Mouse (Mus musculus): ENCODE measurements around the gene 1700012A03Rik. TPM values are rescaled to one million over a fixed set of nuclear protein-coding genes. Genes with fewer than 3 reads are reported as not detected.

1700012A03Rik gene
- not detected in 2 replicates for polyA plus RNA-seq (2015; fragmentation: Nextera tagmentation; extraction: Ambion mirVana)

GRCm38 (mm10) chr6:32049951-32050345 is at the start of gene 1700012A03Rik:
Gene 1700012A03Rik, plus strand, starts transcription at chr6:32050246.
- Histone ChIP-seq H3K27ac (no peak within 1 kb of the TSS), H3K4me1 (peaks cover 3% of the 10 kb centered on the region; the same call in 1 of the 2 replicates), H3K27me3 (replicated peaks) (no peaks in the 10 kb centered on the region), H3K9ac (no peak within 1 kb of the TSS), H3K4me3 (replicated peaks) (no peak within 1 kb of the TSS), H3K9me3 (no peaks in the 10 kb centered on the region), H3K36me3 (no peaks in the 10 kb centered on the region), H3K4me2 (no peak within 1 kb of the TSS)
- 78% methylated on average over 3 of the region's 3 CpGs for whole genome bisulfite sequencing
- no peak for ATAC-seq (ENCODE audit: insufficient read depth, low FRiP score, low read depth)

- Histone ChIP-seq H3K36me3 (no peaks in the 10 kb centered on the region), H3K4me3 (replicated peaks) (no peak overlapping the region), H3K4me1 (no peaks in the 10 kb centered on the region), H3K27ac (no peak overlapping the region), H3K4me2 (no peak overlapping the region), H3K9me3 (no peaks in the 10 kb centered on the region), H3K27me3 (replicated peaks) (no peaks in the 10 kb centered on the region), H3K9ac (no peak overlapping the region)
- ATAC-seq (ENCODE audit: insufficient read depth, low FRiP score, low read depth), result no peak
- WGBS, result 86% methylated on average over 10 of the region's 10 CpGs
Measured at GRCm38 (mm10) chr6:32004228-32004627, 45.8 kb upstream of the 1700012A03Rik start.

GRCm38 (mm10) chr6:32005914-32006313 is 44.1 kb upstream of the 1700012A03Rik start:
- H3K36me3 ChIP-seq, result no peaks in the 10 kb centered on the region
- WGBS, result 57% methylated on average over 2 of the region's 2 CpGs
- no peaks in the 10 kb centered on the region for H3K9me3 ChIP-seq
- H3K27me3 ChIP-seq (replicated peaks), result no peaks in the 10 kb centered on the region
- H3K27ac ChIP-seq, result no peak overlapping the region
- ATAC-seq (ENCODE audit: insufficient read depth, low FRiP score, low read depth), result no peak
- H3K9ac ChIP-seq, result no peak overlapping the region
- no peak overlapping the region for H3K4me3 ChIP-seq (replicated peaks)
- no peak overlapping the region for H3K4me2 ChIP-seq
- no peaks in the 10 kb centered on the region for H3K4me1 ChIP-seq

- H3K9me3 ChIP-seq, result no peaks in the 10 kb centered on the region
- no peaks in the 10 kb centered on the region for H3K36me3 ChIP-seq
- no peak overlapping the region for H3K9ac ChIP-seq
- WGBS, result 71% methylated on average over 6 of the region's 6 CpGs
- H3K27ac ChIP-seq, result no peak overlapping the region
- H3K27me3 ChIP-seq (replicated peaks), result no peaks in the 10 kb centered on the region
- no peak overlapping the region for H3K4me3 ChIP-seq (replicated peaks)
- H3K4me1 ChIP-seq, result no peaks in the 10 kb centered on the region
- no peak for ATAC-seq (ENCODE audit: insufficient read depth, low FRiP score, low read depth)
- no peak overlapping the region for H3K4me2 ChIP-seq
Measured at GRCm38 (mm10) chr6:32006382-32006781, 43.7 kb upstream of the 1700012A03Rik start.

- Histone ChIP-seq H3K4me1 (no peaks in the 10 kb centered on the region), H3K4me2 (no peak overlapping the region), H3K9ac (no peak overlapping the region), H3K36me3 (no peaks in the 10 kb centered on the region), H3K27me3 (replicated peaks) (no peaks in the 10 kb centered on the region), H3K27ac (no peak overlapping the region), H3K9me3 (no peaks in the 10 kb centered on the region), H3K4me3 (replicated peaks) (no peak overlapping the region)
- no peak for ATAC-seq (ENCODE audit: insufficient read depth, low FRiP score, low read depth)
- WGBS, result 86% methylated on average over 3 of the region's 3 CpGs
Measured at GRCm38 (mm10) chr6:32007336-32007735, 42.7 kb upstream of the 1700012A03Rik start.

GRCm38 (mm10) chr6:32016841-32017240 is 33.2 kb upstream of the 1700012A03Rik start:
- WGBS, result 70% methylated on average over 7 of the region's 7 CpGs
- no peaks in the 10 kb centered on the region for H3K4me1 ChIP-seq
- no peak overlapping the region for H3K4me2 ChIP-seq
- no peaks in the 10 kb centered on the region for H3K9me3 ChIP-seq
- no peak for ATAC-seq (ENCODE audit: insufficient read depth, low FRiP score, low read depth)
- H3K4me3 ChIP-seq (replicated peaks), result no peak overlapping the region
- no peak overlapping the region for H3K9ac ChIP-seq
- no peaks in the 10 kb centered on the region for H3K27me3 ChIP-seq (replicated peaks)
- no peak overlapping the region for H3K27ac ChIP-seq
- no peaks in the 10 kb centered on the region for H3K36me3 ChIP-seq

- ATAC-seq (ENCODE audit: insufficient read depth, low FRiP score, low read depth), result no peak
- no peak overlapping the region for H3K4me3 ChIP-seq (replicated peaks)
- 64% methylated on average over 14 of the region's 14 CpGs for WGBS
- no peaks in the 10 kb centered on the region for H3K36me3 ChIP-seq
- no peak overlapping the region for H3K9ac ChIP-seq
- H3K4me2 ChIP-seq, result no peak overlapping the region
- no peaks in the 10 kb centered on the region for H3K27me3 ChIP-seq (replicated peaks)
- no peak overlapping the region for H3K27ac ChIP-seq
- H3K4me1 ChIP-seq, result no peaks in the 10 kb centered on the region
- no peaks in the 10 kb centered on the region for H3K9me3 ChIP-seq
Measured at GRCm38 (mm10) chr6:32017406-32018104, 32.5 kb upstream of the 1700012A03Rik start.

GRCm38 (mm10) chr6:32018105-32018446 is 32.0 kb upstream of the 1700012A03Rik start:
- Histone ChIP-seq H3K27me3 (replicated peaks) (no peaks in the 10 kb centered on the region), H3K9ac (no peak overlapping the region), H3K9me3 (no peaks in the 10 kb centered on the region), H3K4me2 (no peak overlapping the region), H3K4me1 (no peaks in the 10 kb centered on the region), H3K27ac (no peak overlapping the region), H3K4me3 (replicated peaks) (no peak overlapping the region), H3K36me3 (no peaks in the 10 kb centered on the region)
- ATAC-seq (ENCODE audit: insufficient read depth, low FRiP score, low read depth), result no peak
- WGBS, result 42% methylated on average over 5 of the region's 5 CpGs

GRCm38 (mm10) chr6:32021853-32022536 is 28.1 kb upstream of the 1700012A03Rik start:
- Histone ChIP-seq H3K4me2 (no peak overlapping the region), H3K4me3 (replicated peaks) (no peak overlapping the region), H3K27me3 (replicated peaks) (no peaks in the 10 kb centered on the region), H3K36me3 (no peaks in the 10 kb centered on the region), H3K9ac (no peak overlapping the region), H3K27ac (no peak overlapping the region), H3K4me1 (no peaks in the 10 kb centered on the region), H3K9me3 (no peaks in the 10 kb centered on the region)
- ATAC-seq (ENCODE audit: insufficient read depth, low FRiP score, low read depth), result no peak
- 80% methylated on average over 10 of the region's 10 CpGs for WGBS

GRCm38 (mm10) chr6:32022537-32022869 is 27.5 kb upstream of the 1700012A03Rik start:
- Histone ChIP-seq H3K4me1 (no peaks in the 10 kb centered on the region), H3K4me3 (replicated peaks) (no peak overlapping the region), H3K27ac (no peak overlapping the region), H3K36me3 (no peaks in the 10 kb centered on the region), H3K4me2 (no peak overlapping the region), H3K27me3 (replicated peaks) (no peaks in the 10 kb centered on the region), H3K9me3 (no peaks in the 10 kb centered on the region), H3K9ac (no peak overlapping the region)
- ATAC-seq (ENCODE audit: insufficient read depth, low FRiP score, low read depth), result no peak
- 84% methylated on average over 1 of the region's 1 CpGs for WGBS

- H3K9me3 ChIP-seq, result no peaks in the 10 kb centered on the region
- no peak for ATAC-seq (ENCODE audit: insufficient read depth, low FRiP score, low read depth)
- H3K4me1 ChIP-seq, result no peaks in the 10 kb centered on the region
- 78% methylated on average over 3 of the region's 3 CpGs for WGBS
- no peaks in the 10 kb centered on the region for H3K27me3 ChIP-seq (replicated peaks)
- H3K36me3 ChIP-seq, result no peaks in the 10 kb centered on the region
- no peak overlapping the region for H3K4me2 ChIP-seq
- no peak overlapping the region for H3K27ac ChIP-seq
- H3K9ac ChIP-seq, result no peak overlapping the region
- H3K4me3 ChIP-seq (replicated peaks), result no peak overlapping the region
Measured at GRCm38 (mm10) chr6:32028228-32029009, 21.6 kb upstream of the 1700012A03Rik start.

GRCm38 (mm10) chr6:32034226-32034625 is 15.8 kb upstream of the 1700012A03Rik start:
- Histone ChIP-seq H3K4me2 (no peak overlapping the region), H3K4me3 (replicated peaks) (no peak overlapping the region), H3K27me3 (replicated peaks) (no peaks in the 10 kb centered on the region), H3K9ac (no peak overlapping the region), H3K9me3 (no peaks in the 10 kb centered on the region), H3K36me3 (no peaks in the 10 kb centered on the region), H3K4me1 (no peaks in the 10 kb centered on the region), H3K27ac (no peak overlapping the region)
- 63% methylated on average over 2 of the region's 2 CpGs for WGBS
- ATAC-seq (ENCODE audit: insufficient read depth, low FRiP score, low read depth), result no peak

Measured in stomach, embryonic 15.5 days (tissue).